Mouse (Mus musculus): ENCODE measurements around the gene Cav1. TPM values are rescaled to one million over a fixed set of nuclear protein-coding genes. Genes with fewer than 3 reads are reported as not detected.
A peak's percentile ranks its signal among the peaks of the same experiment; 100 is the strongest.

The Cav1 gene
- 10 to 100 TPM; 15.5 to 20.0 TPM for total RNA-seq (2021)

DNA sequence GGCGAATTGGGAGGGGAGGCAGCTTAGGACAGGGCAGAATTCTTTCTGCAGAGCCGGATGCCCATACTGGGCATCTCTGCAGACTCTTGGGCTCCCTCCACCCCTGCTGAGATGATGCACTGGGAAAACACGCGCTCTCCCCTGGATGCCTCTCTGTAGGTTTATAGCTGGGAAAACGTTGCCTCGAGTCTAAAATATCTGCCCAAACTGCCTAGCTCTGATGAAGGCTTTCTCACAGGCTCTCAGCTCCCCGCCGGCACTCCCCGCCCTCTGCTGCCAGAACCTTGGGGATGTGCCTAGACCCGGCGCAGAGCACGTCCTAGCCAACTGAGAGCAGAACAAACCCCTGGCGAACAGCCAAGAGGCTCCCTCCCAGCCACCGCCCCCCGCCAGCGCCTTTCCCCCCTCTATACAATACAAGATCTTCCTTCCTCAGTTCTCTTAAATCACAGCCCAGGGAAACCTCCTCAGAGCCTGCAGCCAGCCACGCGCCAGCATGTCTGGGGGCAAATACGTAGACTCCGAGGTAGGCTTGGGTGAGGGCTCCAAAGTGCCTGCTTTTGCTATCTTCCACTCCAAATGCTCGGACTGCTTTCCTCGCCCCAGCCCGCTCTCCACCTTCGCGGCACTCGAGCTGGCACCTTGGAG lies at the start of gene Cav1:
Cav1 (plus strand) TSS at position 382 of the 648 bp plus-strand sequence.
- peak; percentile 71 to 79 for DNase-seq (ENCODE audit: low spot score in 2 of 2)
- intact Hi-C loops (cut with DNase I) = loop anchor here (5.0 kb wide), 2 partner anchors 51 to 199 kb away; no protein-coding TSS in a partner anchor

DNA sequence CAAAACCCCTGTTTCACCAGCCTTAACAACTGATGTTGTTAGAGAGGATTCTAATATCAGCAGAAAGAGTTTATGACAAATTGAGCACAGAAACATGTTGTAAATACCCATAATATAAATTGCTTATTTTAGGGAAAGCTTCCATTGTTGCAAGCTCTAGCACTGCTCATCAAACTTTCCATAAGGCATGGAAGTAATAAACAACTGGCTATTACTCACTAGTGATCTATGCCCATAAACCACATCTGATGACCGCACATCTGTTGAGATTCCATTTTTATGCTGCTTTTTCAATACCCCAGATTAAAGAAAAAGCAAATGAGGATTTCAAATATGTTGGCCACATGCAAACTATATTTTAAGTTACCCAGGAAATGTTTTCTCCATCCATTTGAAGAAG lies 48.0 kb upstream of the Cav1 start:
- intact Hi-C loops (cut with DNase I) = no loop called here
- no peak for DNase-seq (ENCODE audit: low spot score in 2 of 2)

DNA sequence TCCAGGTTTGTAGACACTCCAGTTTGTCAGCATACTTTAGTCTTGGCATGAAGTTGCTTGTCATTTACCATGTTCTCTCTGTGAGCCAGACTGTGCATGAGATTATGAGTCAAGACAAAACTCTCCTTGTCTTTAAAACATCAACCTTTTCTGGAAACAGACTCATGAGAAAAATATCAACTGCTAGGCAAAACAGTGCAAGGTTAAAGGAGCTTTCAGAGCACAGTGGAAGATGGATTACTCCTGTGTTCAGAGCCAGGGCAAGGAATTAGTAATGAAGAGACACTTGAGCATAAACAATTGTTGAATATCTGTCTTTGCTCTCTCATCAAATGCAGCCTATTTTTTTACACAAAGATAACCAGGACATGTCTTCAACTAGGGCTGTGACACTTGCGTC lies 47.2 kb upstream of the Cav1 start:
- intact Hi-C loops (cut with DNase I) = no loop called here
- no peak for DNase-seq (ENCODE audit: low spot score in 2 of 2)

DNA sequence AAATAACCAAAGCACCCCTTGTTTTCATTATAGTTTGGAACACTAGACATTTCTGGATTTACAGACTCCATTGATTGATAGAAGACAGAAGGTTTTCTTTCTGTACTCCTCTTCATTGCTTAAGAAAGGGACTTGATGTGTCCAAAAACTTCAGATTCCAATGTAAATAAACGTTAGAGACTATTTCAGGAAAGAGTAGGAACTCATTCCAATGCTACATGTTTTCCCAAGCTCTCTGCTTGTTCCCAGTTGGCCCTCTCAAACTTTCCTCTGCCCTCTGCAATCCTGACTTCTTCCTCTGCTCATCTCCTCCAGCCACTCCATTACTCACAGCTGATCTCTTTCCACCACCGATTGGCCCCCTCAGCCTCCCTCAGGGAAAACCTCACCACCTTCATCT lies 43.3 kb upstream of the Cav1 start:
- DNase-seq (ENCODE audit: low spot score in 2 of 2) = no peak
- intact Hi-C loops (cut with DNase I) = no loop called here

DNA sequence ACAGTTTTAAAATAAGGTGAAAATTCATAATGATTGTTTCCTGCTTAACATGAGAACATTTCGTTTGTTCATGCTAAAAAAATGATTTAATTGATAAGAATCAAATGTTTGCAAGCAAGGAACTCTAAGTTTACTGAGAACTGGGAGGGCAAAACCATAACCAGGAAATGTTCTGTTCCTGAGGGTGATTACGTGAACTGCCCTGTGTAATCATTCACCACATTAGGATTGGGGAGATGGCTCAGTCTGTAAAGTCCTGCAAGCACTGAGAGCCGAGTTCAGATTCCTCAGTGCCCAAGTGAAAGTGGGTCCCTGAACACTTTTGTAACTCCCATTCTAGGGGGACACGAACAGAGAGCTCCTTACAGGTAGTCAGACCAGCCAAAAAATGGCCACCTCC lies 41.1 kb upstream of the Cav1 start:
- intact Hi-C loops (cut with DNase I) = no loop called here
- DNase-seq (ENCODE audit: low spot score in 2 of 2) = no peak

DNA sequence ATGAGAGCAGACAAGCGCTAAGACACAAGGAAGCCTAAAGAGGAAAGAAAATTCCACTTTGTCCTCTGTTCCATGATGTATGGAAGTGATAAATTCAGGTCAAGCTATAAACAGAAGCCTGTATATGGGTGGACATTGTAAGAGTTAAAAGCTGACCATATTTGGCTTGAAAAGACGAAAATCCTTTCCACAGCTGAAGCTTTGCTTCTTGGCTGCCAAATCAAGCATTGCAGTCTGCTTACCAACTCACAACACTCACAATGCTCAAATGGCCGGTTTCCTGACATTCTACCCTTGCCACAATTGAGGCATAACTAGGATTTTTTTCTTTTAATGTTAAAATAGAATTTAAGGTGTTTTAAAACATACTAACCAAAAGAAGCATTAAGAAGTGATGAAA lies 39.7 kb upstream of the Cav1 start:
- DNase-seq (ENCODE audit: low spot score in 2 of 2) = no peak
- intact Hi-C loops (cut with DNase I) = no loop called here

DNA sequence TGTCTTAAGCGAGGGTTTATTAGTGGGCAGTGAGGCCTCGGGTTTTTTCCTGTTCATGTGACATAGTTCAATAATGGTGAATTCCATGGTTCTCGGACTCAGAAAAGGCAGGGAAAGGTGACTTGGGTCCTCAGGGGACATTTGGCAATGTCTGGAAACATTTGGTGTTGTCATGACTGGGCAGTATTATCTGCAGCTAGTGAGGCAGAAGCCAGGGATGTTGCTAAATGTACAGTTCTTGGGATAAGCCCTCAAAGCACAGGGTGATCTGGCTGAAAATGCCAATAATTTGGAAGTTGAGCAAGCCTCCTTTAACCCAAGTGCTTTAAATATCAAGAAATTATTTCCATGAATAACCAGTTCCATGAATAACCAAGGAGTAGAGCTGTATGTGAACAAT lies 27.8 kb upstream of the Cav1 start:
- no peak for DNase-seq (ENCODE audit: low spot score in 2 of 2)
- intact Hi-C loops (cut with DNase I) = no loop called here

DNA sequence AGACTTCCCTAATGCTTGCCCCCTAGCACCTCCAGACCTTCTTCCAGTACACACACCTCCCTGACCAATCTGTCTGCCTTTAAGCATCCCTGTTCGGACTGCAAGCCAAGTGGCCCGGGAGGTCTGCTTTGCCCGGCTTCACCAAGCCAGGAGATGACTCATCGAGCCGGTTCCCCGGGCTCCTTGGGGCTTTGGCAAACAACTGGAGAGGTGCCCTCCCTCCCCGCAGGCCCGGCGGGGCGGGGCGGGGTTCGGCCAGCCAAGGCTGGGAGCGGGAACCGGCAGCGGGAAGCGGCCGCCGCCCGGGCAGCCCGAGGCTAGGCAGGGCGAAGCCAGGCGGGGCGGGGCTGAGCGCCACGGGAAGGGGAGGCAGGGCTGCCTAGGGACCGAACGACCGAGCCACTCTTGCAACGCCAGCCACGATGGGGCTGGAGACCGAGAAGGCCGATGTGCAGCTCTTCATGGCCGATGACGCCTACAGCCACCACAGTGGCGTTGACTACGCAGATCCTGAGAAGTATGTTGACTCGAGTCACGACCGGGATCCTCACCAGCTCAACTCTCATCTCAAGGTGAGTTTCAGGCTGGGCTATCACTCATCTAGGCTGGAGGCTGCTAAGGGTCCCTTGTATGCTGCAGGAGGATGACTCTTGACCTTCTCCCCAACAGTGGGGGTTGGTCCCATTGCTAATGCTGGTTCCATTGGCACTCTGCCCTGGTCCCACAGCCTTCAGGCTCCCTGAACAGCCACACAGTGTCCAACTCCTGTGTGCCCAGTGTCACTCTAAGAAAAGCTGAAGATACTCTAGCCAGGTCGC lies 25.0 kb upstream of the Cav1 start, which contains the start of gene Cav2:
Cav2 (plus strand) TSS at position 247 of the 818 bp plus-strand sequence.
- peak; percentile 61 to 72 for DNase-seq (ENCODE audit: low spot score in 2 of 2)
- intact Hi-C loops (cut with DNase I) = loop anchor here (10.0 kb wide), 1 partner anchor 106 kb away; no protein-coding TSS in a partner anchor

DNA sequence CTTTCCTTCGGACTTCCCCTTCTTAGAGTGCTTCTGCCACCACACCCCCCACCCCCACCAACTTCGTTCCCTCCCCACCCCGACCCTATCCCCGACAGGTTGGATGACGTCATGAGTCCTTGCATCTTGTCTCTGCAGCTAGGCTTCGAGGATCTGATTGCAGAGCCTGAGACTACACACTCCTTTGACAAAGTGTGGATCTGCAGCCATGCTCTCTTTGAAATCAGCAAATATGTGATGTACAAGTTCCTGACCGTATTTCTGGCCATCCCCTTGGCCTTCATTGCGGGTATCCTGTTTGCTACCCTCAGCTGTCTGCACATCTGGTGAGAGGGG lies 24.4 kb upstream of the Cav1 start:
- DNase-seq (ENCODE audit: low spot score in 2 of 2) = no peak
- intact Hi-C loops (cut with DNase I) = loop anchor here (10.0 kb wide), 1 partner anchor 107 kb away; no protein-coding TSS in a partner anchor

DNA sequence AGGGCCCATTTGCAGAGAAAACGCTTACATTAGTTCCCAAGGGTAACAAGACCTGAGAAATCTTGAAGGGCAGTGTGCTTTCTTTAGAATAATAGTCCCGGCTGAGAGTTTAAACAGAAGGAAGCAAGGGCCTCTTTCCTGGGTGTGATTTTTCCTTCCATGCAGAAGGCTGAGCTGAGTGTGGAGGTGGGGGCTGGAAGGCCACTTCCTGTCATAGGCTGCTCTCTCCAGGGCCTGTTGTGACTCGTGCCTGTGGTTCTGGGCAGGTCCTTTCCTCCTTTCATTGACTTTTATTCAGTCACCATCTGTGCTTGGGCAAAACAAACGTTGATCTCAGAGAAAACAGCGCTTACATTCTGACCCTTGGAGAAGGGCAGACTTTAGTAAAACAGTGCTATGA lies 24.0 kb upstream of the Cav1 start:
- peak in 1 of 2 experiments; percentile 6 for DNase-seq (ENCODE audit: low spot score in 2 of 2)
- intact Hi-C loops (cut with DNase I) = loop anchor here (10.0 kb wide), 1 partner anchor 107 kb away; no protein-coding TSS in a partner anchor

DNA sequence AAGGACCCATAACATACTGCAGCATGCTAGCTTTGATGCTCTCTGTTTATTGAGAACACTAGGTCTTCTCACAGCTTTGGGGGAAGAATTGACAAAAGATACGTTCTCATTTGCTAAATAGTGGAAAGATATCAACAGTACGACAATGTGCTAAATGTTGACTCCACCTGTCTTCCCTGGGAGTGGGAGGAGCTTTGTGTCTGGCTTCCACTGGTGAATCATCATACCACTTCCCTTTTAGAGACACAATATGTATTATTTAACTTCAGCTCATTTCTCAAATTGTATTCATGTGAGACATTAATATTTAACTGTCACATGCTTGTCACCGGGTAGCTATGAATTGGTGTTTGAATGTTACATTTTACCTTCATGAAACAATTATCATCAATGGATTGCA lies 22.3 kb upstream of the Cav1 start:
- intact Hi-C loops (cut with DNase I) = loop anchor here (10.0 kb wide), 1 partner anchor 109 kb away; no protein-coding TSS in a partner anchor
- no peak for DNase-seq (ENCODE audit: low spot score in 2 of 2)

DNA sequence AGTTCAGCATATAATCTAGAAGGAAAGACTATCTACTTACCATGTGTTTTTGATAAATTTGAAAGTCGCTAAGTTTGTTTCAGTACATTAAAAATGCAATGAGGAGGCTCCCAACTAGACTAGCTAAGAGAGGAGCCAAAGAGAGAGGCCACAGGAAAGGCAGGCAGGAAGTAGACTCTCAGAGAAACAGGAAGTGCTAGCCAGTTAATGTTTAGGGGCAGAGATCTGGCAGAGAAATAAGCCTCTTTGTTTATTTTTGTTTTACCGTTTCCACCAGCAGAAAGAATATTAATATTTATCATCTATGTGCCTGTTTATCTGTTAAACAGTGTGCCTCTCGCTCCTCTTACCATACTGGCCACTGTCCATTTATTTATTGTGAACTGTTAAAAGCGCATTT lies 19.8 kb upstream of the Cav1 start:
- DNase-seq (ENCODE audit: low spot score in 2 of 2) = no peak
- intact Hi-C loops (cut with DNase I) = loop anchor here (10.0 kb wide), 1 partner anchor 112 kb away; no protein-coding TSS in a partner anchor

DNA sequence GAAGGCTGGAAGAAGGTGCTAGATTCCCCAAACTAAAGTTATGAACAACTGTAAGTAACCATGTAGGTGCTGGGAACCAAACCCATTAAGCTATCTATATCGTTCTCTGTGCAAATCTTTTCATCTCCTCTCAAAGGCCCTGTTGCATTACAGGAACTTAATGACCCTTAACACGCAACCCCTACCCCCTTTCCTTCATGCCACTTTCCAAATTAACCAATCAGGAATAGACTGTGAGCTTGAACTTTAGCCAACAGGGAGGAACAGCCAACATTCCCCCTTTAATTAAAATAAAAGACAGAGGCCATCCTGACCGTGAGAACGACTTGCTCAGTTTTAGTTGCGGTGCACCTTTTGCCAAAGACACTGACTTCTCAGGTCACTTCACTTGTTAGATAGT lies 11.0 kb upstream of the Cav1 start:
- intact Hi-C loops (cut with DNase I) = no loop called here

DNA sequence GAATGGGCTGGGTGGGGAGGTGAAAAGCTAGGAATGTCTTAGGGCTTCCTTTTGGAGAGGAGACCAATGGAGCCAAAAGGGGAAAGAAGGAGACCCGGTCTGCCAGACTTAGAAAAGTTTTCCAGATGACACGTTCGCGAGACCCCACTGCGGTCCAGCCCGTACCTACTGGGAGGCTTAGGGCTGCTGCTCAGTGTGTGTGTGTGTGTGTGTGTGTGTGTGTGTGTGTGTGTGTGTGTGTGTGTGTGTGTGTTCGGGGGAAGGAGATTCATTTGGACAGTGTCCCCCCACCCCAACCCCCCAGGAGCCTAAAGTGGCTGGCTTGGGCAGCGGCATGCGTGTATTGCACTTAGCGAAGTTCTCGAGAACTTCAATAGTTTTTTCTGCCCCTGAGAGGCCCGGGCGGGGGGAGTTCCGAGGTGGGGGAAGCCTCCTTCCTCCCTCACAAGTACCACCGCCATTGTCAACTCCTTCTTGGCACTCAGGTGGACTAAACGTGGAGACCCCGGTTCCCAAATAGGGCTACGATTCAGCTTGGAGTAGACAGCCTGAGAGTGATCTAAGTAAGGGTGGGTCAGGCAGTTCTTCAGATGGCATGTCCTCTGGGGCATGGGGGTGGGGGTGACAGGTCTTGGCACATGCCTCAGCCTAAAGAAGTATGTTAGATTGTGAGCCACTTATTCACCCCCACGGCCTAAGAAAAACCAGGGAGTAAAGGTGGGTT lies 629 bp downstream of the Cav1 start:
- DNase-seq (ENCODE audit: low spot score in 2 of 2) = no peak
- intact Hi-C loops (cut with DNase I) = loop anchor here (5.0 kb wide), 2 partner anchors 51 to 199 kb away; no protein-coding TSS in a partner anchor

More for the DNA sequence above, 11.0 kb upstream of the Cav1 start:
- no peak for DNase-seq (ENCODE audit: low spot score in 2 of 2)

DNA sequence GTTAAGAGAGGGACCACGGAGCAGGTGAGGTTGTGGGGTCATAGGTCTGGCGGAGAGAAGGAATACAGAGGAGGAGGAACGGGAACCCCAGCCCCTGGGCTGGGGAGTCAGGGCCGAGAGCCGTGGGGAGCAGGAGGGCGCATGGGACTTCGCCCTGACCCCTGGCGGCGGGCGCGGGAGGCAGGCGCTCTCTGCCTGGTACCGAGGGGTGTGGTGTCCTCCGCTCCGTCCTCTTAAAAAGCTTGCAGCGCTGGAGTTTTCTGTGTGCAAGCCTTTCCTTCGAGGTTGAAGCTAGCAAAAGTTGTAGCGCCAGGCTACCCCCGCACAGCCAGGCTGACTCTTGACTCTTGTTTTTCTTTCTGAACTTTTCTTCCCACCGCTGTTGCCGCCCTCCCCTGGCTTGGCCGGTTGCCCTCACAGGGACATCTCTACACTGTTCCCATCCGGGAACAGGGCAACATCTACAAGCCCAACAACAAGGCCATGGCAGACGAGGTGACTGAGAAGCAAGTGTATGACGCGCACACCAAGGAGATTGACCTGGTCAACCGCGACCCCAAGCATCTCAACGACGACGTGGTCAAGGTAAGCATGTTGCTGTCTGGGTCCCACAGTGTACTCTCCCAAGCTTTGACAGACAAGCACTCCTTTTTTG lies 1.5 kb downstream of the Cav1 start:
- peak in 1 of 2 experiments; percentile 34 for DNase-seq (ENCODE audit: low spot score in 2 of 2)
- intact Hi-C loops (cut with DNase I) = loop anchor here (5.0 kb wide), 2 partner anchors 50 to 200 kb away; no protein-coding TSS in a partner anchor

DNA sequence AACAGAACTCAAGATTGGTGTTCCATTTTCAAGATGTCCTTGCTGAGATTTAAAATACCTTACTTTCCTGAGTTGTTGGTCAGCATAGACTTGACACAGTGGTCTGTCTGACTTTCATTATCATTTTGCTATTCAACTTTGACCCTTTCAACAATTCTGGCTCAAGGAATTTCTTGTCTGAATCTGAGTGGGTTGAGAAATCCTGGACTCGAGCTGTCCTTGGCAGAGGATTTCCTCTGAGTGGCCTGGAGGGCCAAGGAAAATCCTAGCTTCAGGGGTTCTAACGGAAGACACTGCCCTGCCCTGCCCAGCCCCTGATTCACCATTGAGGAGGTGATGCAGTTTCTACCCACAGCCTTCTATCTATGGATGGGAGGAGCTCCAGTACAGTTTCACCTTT lies 2.5 kb downstream of the Cav1 start:
- DNase-seq (ENCODE audit: low spot score in 2 of 2) = no peak
- intact Hi-C loops (cut with DNase I) = loop anchor here (5.0 kb wide), 2 partner anchors 49 to 201 kb away; no protein-coding TSS in a partner anchor

DNA sequence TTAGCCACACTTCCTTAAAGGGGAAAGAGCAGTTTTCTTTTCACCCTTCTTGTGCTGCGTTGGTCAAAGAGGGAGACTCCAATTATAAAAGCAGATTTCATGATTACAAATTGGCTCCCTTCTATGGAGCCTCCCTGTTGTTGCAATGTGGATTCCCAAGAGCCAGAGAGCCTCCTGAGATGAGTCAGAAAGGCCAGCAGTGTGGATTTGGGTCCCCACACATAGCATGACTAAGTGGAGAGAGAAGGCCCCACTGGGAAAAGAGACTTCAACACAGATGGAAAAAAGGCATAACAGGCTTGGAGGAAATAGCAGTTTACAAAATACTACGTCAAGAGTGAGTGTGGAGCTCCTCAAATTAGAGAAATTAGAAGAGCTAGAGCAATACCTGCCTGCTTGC lies 3.1 kb downstream of the Cav1 start:
- intact Hi-C loops (cut with DNase I) = loop anchor here (5.0 kb wide), 2 partner anchors 48 to 202 kb away; no protein-coding TSS in a partner anchor
- DNase-seq (ENCODE audit: low spot score in 2 of 2) = no peak

DNA sequence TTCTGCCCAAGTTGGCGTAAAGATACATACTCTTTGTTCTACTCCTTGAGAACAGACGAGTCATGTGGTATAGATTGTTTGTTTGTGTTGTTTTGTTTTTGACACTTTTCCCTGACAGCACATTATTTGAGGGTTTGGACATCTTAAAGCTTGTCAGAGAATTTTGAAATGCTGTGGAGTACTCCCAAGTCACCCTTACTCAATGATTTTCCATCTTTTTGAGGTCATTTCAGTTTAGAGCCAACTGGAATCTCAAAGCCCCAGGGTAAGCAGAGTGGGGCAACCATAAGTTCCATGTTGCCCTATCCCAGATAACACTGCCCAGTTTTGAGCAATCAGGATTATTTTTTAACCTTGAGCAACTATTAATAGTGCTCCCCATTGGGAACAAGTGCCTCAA lies 8.1 kb downstream of the Cav1 start:
- intact Hi-C loops (cut with DNase I) = no loop called here
- DNase-seq (ENCODE audit: low spot score in 2 of 2) = no peak

Data from left cerebral cortex, postnatal 36 days (tissue).